Mouse (Mus musculus) liver, postnatal 0 days (tissue): ENCODE measurements around the gene 1700020N01Rik. TPM values are rescaled to one million over a fixed set of nuclear protein-coding genes. Genes with fewer than 3 reads are reported as not detected.
A peak's percentile ranks its signal among the peaks of the same experiment; 100 is the strongest.

ENCODE experiments used
- ATAC-seq: fragments of 200-750 bp; cut with Nextera tagmentation; 2 replicates; pipeline ENCODE4 v1.8.0; 2017; ENCODE audit warnings: mild to moderate bottlenecking, moderate library complexity
- DNase-seq: peaks from one replicate; pipeline ENCODE4 v3.0.0-alpha.2; 2016
- H3K27ac ChIP-seq: fragments of 300-500 bp; sonication (generic); 2 replicates; pipeline ENCODE4 v1.5.1; 2014; ENCODE audit warnings: antibody characterized with exemption, moderate library complexity, mild to moderate bottlenecking, low read depth
- H3K27me3 ChIP-seq: fragments of 300-500 bp; sonication (generic); 2 replicates; pipeline ENCODE4 v1.6.1; 2014; ENCODE audit warnings: low read length, control low read depth, mixed read lengths; ENCODE audit not compliant: insufficient read depth
- H3K36me3 ChIP-seq: fragments of 300-500 bp; sonication (generic); replicated peaks from 2 replicates; pipeline ENCODE4 v1.6.1; 2014; ENCODE audit warnings: mild to moderate bottlenecking, control low read depth, low read length, moderate library complexity, mixed read lengths; ENCODE audit not compliant: insufficient read depth
- H3K4me1 ChIP-seq: fragments of 300-500 bp; sonication (generic); 2 replicates; pipeline ENCODE4 v1.6.1; 2014; ENCODE audit warnings: antibody characterized with exemption, mild to moderate bottlenecking, control low read depth; ENCODE audit not compliant: insufficient read depth
- H3K4me2 ChIP-seq: fragments of 300-500 bp; sonication (generic); 2 replicates; pipeline ENCODE4 v1.6.1; 2014; ENCODE audit warnings: low read depth, mild to moderate bottlenecking, low read length, moderate library complexity, mixed read lengths
- H3K4me3 ChIP-seq: fragments of 300-500 bp; sonication (generic); 2 replicates; pipeline ENCODE4 v1.5.1; 2014; ENCODE audit warnings: low read depth, low read length
- H3K9ac ChIP-seq: fragments of 300-500 bp; sonication (generic); replicated peaks from 2 replicates; pipeline ENCODE4 v1.6.1; 2014; ENCODE audit warnings: mild to moderate bottlenecking, moderate library complexity
- H3K9me3 ChIP-seq: fragments of 300-500 bp; sonication (generic); 2 replicates; pipeline ENCODE4 v1.6.1; 2016; ENCODE audit warnings: mild to moderate bottlenecking, control low read depth, low read length, mixed read lengths
- CTCF ChIP-seq: sonication (generic); IDR thresholded peaks from 2 replicates; pipeline ENCODE4 v1.5.1; 2016; ENCODE audit warnings: antibody characterized with exemption, low read depth
- EP300 ChIP-seq: IDR thresholded peaks from 2 replicates; pipeline ENCODE4 v1.6.1; 2016; ENCODE audit warnings: antibody characterized with exemption, low read depth, mild to moderate bottlenecking
- WGBS: fragments of 180-500 bp; shearing (Covaris S2); extraction: QIAGEN DNeasy Blood & Tissue Kit; methylation state at CpG from one replicate; pipeline ENCODE4 v1.1.7; 2014; ENCODE audit not compliant: insufficient replicate concordance; 5-methylcytosine and 5-hydroxymethylcytosine counted together
- polyA plus RNA-seq: library from polyadenylated mRNA; unstranded; fragments of >200 nt; fragmentation: Nextera tagmentation; extraction: Ambion mirVana; gene quantifications from 2 replicates; pipeline ENCODE4 v1.2.1, GENCODE M21; 2015

1700020N01Rik gene
- polyA plus RNA-seq, 1 experiment from 2014 or later: 0.09 TPM

GRCm38 (mm10) chr10:21588007-21588852, 4.7 kb upstream of the 1700020N01Rik start:
- no peaks in the 10 kb centered on the region for H3K27me3 ChIP-seq
- DNase-seq (no peak), ATAC-seq (no peak)
- no peaks in the 10 kb centered on the region for H3K9me3 ChIP-seq
- H3K4me2 ChIP-seq: no peak overlapping the region
- 67% methylated on average over 4 of the region's 4 CpGs for WGBS
- H3K36me3 ChIP-seq: no peaks in the 10 kb centered on the region
- no peaks in the 10 kb centered on the region for H3K4me1 ChIP-seq
- H3K27ac ChIP-seq: no peak overlapping the region
- H3K9ac ChIP-seq: no peak overlapping the region
- no peak for TF ChIP-seq EP300
- TF ChIP-seq CTCF: no peak
- H3K4me3 ChIP-seq: no peak overlapping the region

GRCm38 (mm10) chr10:21600931-21601330, 8.0 kb downstream of the 1700020N01Rik start:
- 41% methylated on average over 5 of the region's 5 CpGs for WGBS

GRCm38 (mm10) chr10:21604476-21604875, 11.5 kb downstream of the 1700020N01Rik start:
- ATAC-seq: no peak
- Histone ChIP-seq H3K36me3 (no peaks in the 10 kb centered on the region), H3K4me2 (no peak overlapping the region), H3K4me3 (no peak overlapping the region), H3K9me3 (no peaks in the 10 kb centered on the region), H3K27ac (no peak overlapping the region), H3K9ac (no peak overlapping the region), H3K4me1 (peaks cover 17% of the 10 kb centered on the region), H3K27me3 (no peaks in the 10 kb centered on the region)
- TF ChIP-seq CTCF (no peak), EP300 (no peak)
- WGBS: 84% methylated on average over 8 of the region's 8 CpGs
- no peak for DNase-seq

More at GRCm38 (mm10) chr10:21600931-21601330, 8.0 kb downstream of the 1700020N01Rik start:
- no peaks in the 10 kb centered on the region for H3K9me3 ChIP-seq
- H3K36me3 ChIP-seq: no peaks in the 10 kb centered on the region
- H3K27ac ChIP-seq: no peak overlapping the region
- ATAC-seq (0 out of 2 replicates have a peak, but pooled peaks have one; percentile 37), DNase-seq (peak; percentile 72)
- no peak overlapping the region for H3K4me3 ChIP-seq
- H3K9ac ChIP-seq: no peak overlapping the region
- no peaks in the 10 kb centered on the region for H3K27me3 ChIP-seq
- H3K4me1 ChIP-seq: peaks cover 11% of the 10 kb centered on the region
- TF ChIP-seq CTCF: peak; percentile 94
- no peak for TF ChIP-seq EP300
- no peak overlapping the region for H3K4me2 ChIP-seq

GRCm38 (mm10) chr10:21605011-21605571, 12.1 kb downstream of the 1700020N01Rik start:
- DNase-seq: peak; percentile 57
- Histone ChIP-seq H3K4me3 (no peak overlapping the region), H3K27me3 (no peaks in the 10 kb centered on the region), H3K4me1 (peaks cover 21% of the 10 kb centered on the region), H3K27ac (peak overlapping the region; percentile 51), H3K36me3 (no peaks in the 10 kb centered on the region), H3K4me2 (no peak overlapping the region), H3K9ac (no peak overlapping the region), H3K9me3 (no peaks in the 10 kb centered on the region)
- TF ChIP-seq CTCF (no peak), EP300 (no peak)
- peak; percentile 83 for ATAC-seq
- 29% methylated on average over 4 of the region's 4 CpGs for WGBS

- no peak for ATAC-seq
These were observed 12.7 kb downstream of the 1700020N01Rik start for GRCm38 (mm10) chr10:21605601-21606000.

GRCm38 (mm10) chr10:21606931-21607330, 14.0 kb downstream of the 1700020N01Rik start:
- H3K27me3 ChIP-seq: no peaks in the 10 kb centered on the region
- DNase-seq (peak; percentile 50), ATAC-seq (no peak)
- H3K9me3 ChIP-seq: no peaks in the 10 kb centered on the region
- 64% methylated on average over 5 of the region's 5 CpGs for WGBS
- H3K36me3 ChIP-seq: no peaks in the 10 kb centered on the region
- no peak overlapping the region for H3K9ac ChIP-seq
- no peak overlapping the region for H3K4me2 ChIP-seq
- H3K4me1 ChIP-seq: peaks cover 21% of the 10 kb centered on the region
- no peak overlapping the region for H3K27ac ChIP-seq
- TF ChIP-seq EP300: no peak
- TF ChIP-seq CTCF: no peak
- H3K4me3 ChIP-seq: no peak overlapping the region

More at GRCm38 (mm10) chr10:21605601-21606000, 12.7 kb downstream of the 1700020N01Rik start:
- Histone ChIP-seq H3K9me3 (no peaks in the 10 kb centered on the region), H3K4me3 (no peak overlapping the region), H3K9ac (peak overlapping the region; percentile 16; the same call in 1 of the 2 replicates), H3K27me3 (no peaks in the 10 kb centered on the region), H3K4me1 (peaks cover 21% of the 10 kb centered on the region), H3K4me2 (no peak overlapping the region), H3K36me3 (no peaks in the 10 kb centered on the region), H3K27ac (peak overlapping the region; percentile 51)
- 77% methylated on average over 5 of the region's 5 CpGs for WGBS
- no peak for TF ChIP-seq CTCF
- no peak for TF ChIP-seq EP300
- DNase-seq: no peak
